Mouse (Mus musculus) hindbrain, embryonic 12.5 days (tissue): ENCODE data around the gene Gm17387. TPM values are rescaled to one million over a fixed set of nuclear protein-coding genes. Genes with fewer than 3 reads are reported as not detected.

Experiments used
- ATAC-seq: fragments of 200-750 bp; cut with Nextera tagmentation; 2 replicates; pipeline ENCODE4 v1.8.0; 2017; ENCODE audit warnings: moderate TSS enrichment; ENCODE audit not compliant: low FRiP score
- H3K27ac ChIP-seq: fragments of 300-500 bp; sonication (generic); 2 replicates; pipeline ENCODE4 v1.5.1; 2016; ENCODE audit warnings: mild to moderate bottlenecking
- H3K27me3 ChIP-seq: fragments of 300-500 bp; sonication (generic); 2 replicates; pipeline ENCODE4 v1.6.1; 2016; ENCODE audit warnings: mild to moderate bottlenecking
- H3K36me3 ChIP-seq: fragments of 300-500 bp; sonication (generic); 2 replicates; pipeline ENCODE4 v1.6.1; 2016; ENCODE audit warnings: mild to moderate bottlenecking
- H3K4me1 ChIP-seq: fragments of 300-500 bp; sonication (generic); 2 replicates; pipeline ENCODE4 v1.6.1; 2016
- H3K4me2 ChIP-seq: fragments of 300-500 bp; sonication (generic); replicated peaks from 2 replicates; pipeline ENCODE4 v1.6.1; 2016; ENCODE audit warnings: mild to moderate bottlenecking
- H3K4me3 ChIP-seq: fragments of 300-500 bp; sonication (generic); 2 replicates; pipeline ENCODE4 v1.5.1; 2016; ENCODE audit warnings: mild to moderate bottlenecking
- H3K9ac ChIP-seq: fragments of 300-500 bp; sonication (generic); 2 replicates; pipeline ENCODE4 v1.6.1; 2016; ENCODE audit warnings: mild to moderate bottlenecking, moderate library complexity
- H3K9me3 ChIP-seq: fragments of 300-500 bp; sonication (generic); replicated peaks from 2 replicates; pipeline ENCODE4 v1.6.1; 2016; ENCODE audit warnings: mild to moderate bottlenecking
- WGBS: fragments of 180-500 bp; shearing (Covaris S2); methylation state at CpG from one replicate; pipeline ENCODE4 v1.1.7; 2016; 5-methylcytosine and 5-hydroxymethylcytosine counted together
- polyA plus RNA-seq: library from polyadenylated mRNA; unstranded; fragments of >200 nt; fragmentation: Nextera tagmentation; extraction: Ambion mirVana; gene quantifications from 2 replicates; pipeline ENCODE4 v1.2.1, GENCODE M21; 2016

The Gm17387 gene
- not detected in 2 replicates for polyA plus RNA-seq

GRCm38 (mm10) chr7:141028831-141029230, at the start of gene Gm17387:
TSS of gene Gm17387 (plus strand) at chr7:141029131.
- Histone ChIP-seq H3K36me3 (no peaks in the 10 kb centered on the region), H3K4me3 (no peak within 1 kb of the TSS), H3K27me3 (no peaks in the 10 kb centered on the region), H3K9ac (no peak within 1 kb of the TSS), H3K27ac (no peak within 1 kb of the TSS), H3K4me1 (peaks cover 10% of the 10 kb centered on the region; the same call in 1 of the 2 replicates), H3K9me3 (no peaks in the 10 kb centered on the region), H3K4me2 (no peak within 1 kb of the TSS)
- ATAC-seq, result no peak
- WGBS, result 92% methylated on average over 2 of the region's 2 CpGs

DNA sequence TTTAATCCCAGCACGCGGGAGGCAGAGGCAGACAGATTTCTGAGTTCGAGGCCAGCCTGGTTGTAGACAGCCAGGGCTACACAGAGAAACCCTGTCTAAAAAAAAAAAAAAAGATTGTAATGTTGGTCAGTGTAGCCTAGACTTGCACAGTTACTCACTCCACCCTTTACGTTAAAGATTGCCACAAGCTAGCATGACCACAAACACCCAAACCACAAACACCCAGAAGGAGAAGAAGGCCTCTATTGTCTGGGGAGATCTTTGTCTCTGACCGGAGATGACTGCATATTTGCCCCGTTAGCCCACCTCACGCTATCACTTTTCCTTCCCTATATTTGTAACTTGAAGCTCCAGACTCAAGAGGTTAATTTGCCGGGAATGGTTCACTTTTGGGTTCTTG, 47.2 kb upstream of the Gm17387 start:
- no peak overlapping the region for H3K4me2 ChIP-seq
- H3K9me3 ChIP-seq, result no peaks in the 10 kb centered on the region
- no peaks in the 10 kb centered on the region for H3K36me3 ChIP-seq
- 88% methylated on average over 8 of the region's 8 CpGs for WGBS
- H3K27ac ChIP-seq, result no peak overlapping the region
- H3K9ac ChIP-seq, result no peak overlapping the region
- H3K4me1 ChIP-seq, result no peaks in the 10 kb centered on the region
- H3K27me3 ChIP-seq, result no peaks in the 10 kb centered on the region
- H3K4me3 ChIP-seq, result no peak overlapping the region
- no peak for ATAC-seq

GRCm38 (mm10) chr7:140982971-140983370, 46.0 kb upstream of the Gm17387 start:
- no peak overlapping the region for H3K27ac ChIP-seq
- no peaks in the 10 kb centered on the region for H3K36me3 ChIP-seq
- no peaks in the 10 kb centered on the region for H3K27me3 ChIP-seq
- 90% methylated on average over 7 of the region's 7 CpGs for WGBS
- no peaks in the 10 kb centered on the region for H3K4me1 ChIP-seq
- H3K4me3 ChIP-seq, result no peak overlapping the region
- no peaks in the 10 kb centered on the region for H3K9me3 ChIP-seq
- H3K9ac ChIP-seq, result no peak overlapping the region
- no peak overlapping the region for H3K4me2 ChIP-seq
- no peak for ATAC-seq

DNA sequence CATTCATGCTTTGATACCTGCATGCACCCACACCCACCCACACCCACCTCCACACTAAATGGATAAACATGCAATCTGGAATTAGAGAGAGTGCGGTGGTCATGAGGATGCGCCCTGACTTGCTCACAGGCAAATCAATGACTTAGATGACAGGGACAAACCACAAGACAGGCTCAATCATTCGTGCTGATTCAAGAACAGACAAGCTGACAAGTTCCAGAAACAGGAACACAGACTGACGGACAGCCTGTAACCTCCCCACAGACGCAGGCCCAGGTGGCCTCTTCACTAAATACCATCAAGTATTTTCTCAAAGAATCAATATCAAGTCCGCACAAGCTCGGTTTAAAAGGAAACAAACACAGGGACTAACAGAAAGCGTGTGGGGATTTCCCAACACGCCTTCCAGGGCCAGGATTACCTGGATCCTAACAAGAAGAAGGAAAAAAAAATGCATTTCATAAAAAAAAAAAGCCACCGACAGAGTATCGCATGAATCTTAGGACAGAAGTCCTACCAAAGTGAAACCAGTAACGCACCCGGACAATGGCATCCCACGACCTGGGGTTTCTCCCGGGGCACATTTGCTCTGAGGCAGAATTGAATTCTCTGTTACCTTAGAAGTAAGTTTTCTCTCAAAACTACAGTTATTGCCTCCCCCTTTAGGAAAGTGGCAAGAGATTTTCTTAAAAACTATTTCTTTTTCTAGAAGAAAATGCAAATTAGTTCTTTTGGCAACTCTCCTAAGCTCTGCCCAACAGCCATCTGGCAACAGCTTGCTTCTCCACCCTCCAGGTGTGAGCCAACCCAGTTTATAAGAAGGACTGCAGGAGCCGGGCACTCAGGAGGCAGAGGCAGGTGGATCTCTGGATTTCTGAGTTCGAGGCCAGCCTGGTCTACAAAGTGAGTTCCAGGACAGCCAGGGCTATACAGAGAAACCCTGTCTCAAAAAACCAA, 41.5 kb upstream of the Gm17387 start:
- Histone ChIP-seq H3K4me3 (no peak overlapping the region), H3K27me3 (no peaks in the 10 kb centered on the region), H3K9ac (no peak overlapping the region), H3K4me2 (no peak overlapping the region), H3K27ac (no peak overlapping the region), H3K9me3 (no peaks in the 10 kb centered on the region), H3K4me1 (no peaks in the 10 kb centered on the region), H3K36me3 (no peaks in the 10 kb centered on the region)
- WGBS, result 87% methylated on average over 17 of the region's 17 CpGs
- ATAC-seq, result no peak

DNA sequence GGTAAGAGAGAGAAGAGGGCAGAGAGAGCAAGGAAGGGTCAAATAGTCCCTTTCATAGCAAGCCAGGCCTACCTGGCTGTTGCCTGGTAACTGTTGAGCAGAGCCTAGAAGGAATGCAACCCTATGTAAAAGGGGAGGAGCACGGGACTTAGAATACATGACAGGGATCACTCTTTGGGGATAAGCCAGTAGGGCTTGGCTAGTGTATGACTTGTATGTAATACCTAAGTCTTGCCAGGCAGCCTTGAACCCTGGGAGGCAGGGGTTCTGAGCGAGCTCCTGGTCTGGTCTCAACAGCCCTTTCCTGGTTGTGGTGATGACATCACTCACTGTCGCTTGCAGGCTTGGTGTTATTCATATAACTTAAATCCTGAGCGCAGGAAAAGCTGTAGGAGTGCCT, 39.9 kb upstream of the Gm17387 start:
- 71% methylated on average over 4 of the region's 4 CpGs for WGBS

GRCm38 (mm10) chr7:140990185-140990584, 38.7 kb upstream of the Gm17387 start:
- ATAC-seq, result no peak
- H3K36me3 ChIP-seq, result no peaks in the 10 kb centered on the region
- H3K4me1 ChIP-seq, result no peaks in the 10 kb centered on the region
- WGBS, result 73% methylated on average over 6 of the region's 6 CpGs
- no peak overlapping the region for H3K4me3 ChIP-seq
- H3K27ac ChIP-seq, result no peak overlapping the region
- H3K9me3 ChIP-seq, result no peaks in the 10 kb centered on the region
- H3K27me3 ChIP-seq, result no peaks in the 10 kb centered on the region
- H3K9ac ChIP-seq, result no peak overlapping the region
- no peak overlapping the region for H3K4me2 ChIP-seq

More for the DNA sequence above, 39.9 kb upstream of the Gm17387 start:
- no peak overlapping the region for H3K27ac ChIP-seq
- H3K9ac ChIP-seq, result no peak overlapping the region
- H3K9me3 ChIP-seq, result no peaks in the 10 kb centered on the region
- H3K4me3 ChIP-seq, result no peak overlapping the region
- no peak for ATAC-seq
- H3K4me2 ChIP-seq, result no peak overlapping the region
- H3K4me1 ChIP-seq, result no peaks in the 10 kb centered on the region
- H3K27me3 ChIP-seq, result no peaks in the 10 kb centered on the region
- no peaks in the 10 kb centered on the region for H3K36me3 ChIP-seq

- no peak overlapping the region for H3K27ac ChIP-seq
These were observed 38.3 kb upstream of the Gm17387 start for GRCm38 (mm10) chr7:140990622-140991021.

GRCm38 (mm10) chr7:140991117-140991689, 37.7 kb upstream of the Gm17387 start:
- Histone ChIP-seq H3K9ac (no peak overlapping the region), H3K36me3 (no peaks in the 10 kb centered on the region), H3K27me3 (no peaks in the 10 kb centered on the region), H3K4me1 (no peaks in the 10 kb centered on the region), H3K27ac (no peak overlapping the region), H3K9me3 (no peaks in the 10 kb centered on the region), H3K4me2 (no peak overlapping the region), H3K4me3 (no peak overlapping the region)
- ATAC-seq, result no peak
- WGBS, result 84% methylated on average over 14 of the region's 14 CpGs

More at GRCm38 (mm10) chr7:140990622-140991021, 38.3 kb upstream of the Gm17387 start:
- 72% methylated on average over 5 of the region's 5 CpGs for WGBS
- Histone ChIP-seq H3K4me1 (no peaks in the 10 kb centered on the region), H3K36me3 (no peaks in the 10 kb centered on the region), H3K27me3 (no peaks in the 10 kb centered on the region), H3K4me2 (no peak overlapping the region), H3K4me3 (no peak overlapping the region), H3K9ac (no peak overlapping the region), H3K9me3 (no peaks in the 10 kb centered on the region)
- no peak for ATAC-seq

DNA sequence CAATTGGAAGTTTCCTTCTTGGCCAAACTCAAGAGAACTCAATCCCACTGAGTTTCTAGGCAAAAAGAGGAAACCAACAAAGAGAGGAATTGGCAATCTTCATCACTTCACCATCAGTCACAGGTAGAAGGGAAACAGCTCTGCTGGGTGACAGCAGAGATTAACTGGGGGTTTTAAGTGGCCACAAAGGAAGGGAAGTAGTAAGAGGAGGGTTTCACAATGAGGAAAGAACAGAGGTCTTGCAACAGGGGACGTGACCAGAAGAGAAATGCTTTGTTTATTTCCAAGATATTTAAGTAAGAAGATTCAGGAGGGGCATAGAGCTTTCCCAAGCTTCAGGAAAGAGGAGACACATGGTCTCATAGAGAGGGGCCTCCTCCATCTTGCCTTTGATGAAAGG, 31.1 kb upstream of the Gm17387 start:
- no peak overlapping the region for H3K4me2 ChIP-seq
- no peak for ATAC-seq
- H3K4me1 ChIP-seq, result no peaks in the 10 kb centered on the region
- H3K36me3 ChIP-seq, result no peaks in the 10 kb centered on the region
- H3K9ac ChIP-seq, result no peak overlapping the region
- no peaks in the 10 kb centered on the region for H3K27me3 ChIP-seq
- no peak overlapping the region for H3K27ac ChIP-seq
- 57% methylated on average over 1 of the region's 1 CpGs for WGBS
- H3K4me3 ChIP-seq, result no peak overlapping the region
- H3K9me3 ChIP-seq, result no peaks in the 10 kb centered on the region

DNA sequence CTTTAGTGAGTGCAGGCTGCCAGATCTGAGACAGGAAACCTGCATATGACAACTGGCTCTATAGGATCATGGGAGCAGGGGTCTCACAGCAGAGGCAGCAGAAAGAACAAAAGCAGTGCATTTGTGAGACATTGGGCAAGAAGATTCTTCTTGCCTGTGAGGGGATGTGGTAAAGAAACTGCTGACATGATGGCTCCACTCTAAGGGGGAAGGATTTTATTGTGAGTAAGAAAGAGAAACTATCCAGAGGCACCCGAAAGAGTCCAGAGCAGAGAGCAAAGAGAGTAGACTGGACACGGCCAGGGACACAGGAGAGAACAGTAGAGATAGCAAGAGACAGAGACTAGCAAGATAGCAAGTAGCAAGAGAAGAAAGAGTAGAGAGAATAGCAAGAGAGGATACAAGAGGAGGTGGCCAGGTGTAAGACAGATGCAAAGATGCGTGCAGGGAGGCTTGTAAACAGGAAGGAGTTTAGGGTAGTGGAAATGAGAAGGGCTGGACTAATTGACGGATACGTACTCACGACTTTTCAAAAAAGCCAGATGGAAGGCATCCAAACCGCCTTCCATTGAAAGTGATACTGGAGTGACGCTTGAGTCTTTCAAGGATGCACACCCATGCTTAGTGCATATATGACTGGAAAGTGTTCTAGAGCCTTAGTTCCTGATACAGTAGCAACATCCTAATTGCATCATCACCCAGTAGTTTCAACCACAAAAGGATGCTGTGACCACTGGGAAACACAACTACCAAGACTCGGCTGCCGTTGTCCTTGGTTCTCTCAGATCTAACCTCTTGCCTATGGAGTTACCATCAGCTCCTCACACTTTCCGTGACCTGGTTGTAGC, 29.9 kb upstream of the Gm17387 start:
- H3K4me3 ChIP-seq, result no peak overlapping the region
- H3K4me2 ChIP-seq, result no peak overlapping the region
- 92% methylated on average over 11 of the region's 11 CpGs for whole genome bisulfite sequencing
- H3K9me3 ChIP-seq, result no peaks in the 10 kb centered on the region
- no peaks in the 10 kb centered on the region for H3K4me1 ChIP-seq
- no peaks in the 10 kb centered on the region for H3K27me3 ChIP-seq
- ATAC-seq, result no peak
- no peaks in the 10 kb centered on the region for H3K36me3 ChIP-seq
- H3K27ac ChIP-seq, result no peak overlapping the region
- no peak overlapping the region for H3K9ac ChIP-seq

DNA sequence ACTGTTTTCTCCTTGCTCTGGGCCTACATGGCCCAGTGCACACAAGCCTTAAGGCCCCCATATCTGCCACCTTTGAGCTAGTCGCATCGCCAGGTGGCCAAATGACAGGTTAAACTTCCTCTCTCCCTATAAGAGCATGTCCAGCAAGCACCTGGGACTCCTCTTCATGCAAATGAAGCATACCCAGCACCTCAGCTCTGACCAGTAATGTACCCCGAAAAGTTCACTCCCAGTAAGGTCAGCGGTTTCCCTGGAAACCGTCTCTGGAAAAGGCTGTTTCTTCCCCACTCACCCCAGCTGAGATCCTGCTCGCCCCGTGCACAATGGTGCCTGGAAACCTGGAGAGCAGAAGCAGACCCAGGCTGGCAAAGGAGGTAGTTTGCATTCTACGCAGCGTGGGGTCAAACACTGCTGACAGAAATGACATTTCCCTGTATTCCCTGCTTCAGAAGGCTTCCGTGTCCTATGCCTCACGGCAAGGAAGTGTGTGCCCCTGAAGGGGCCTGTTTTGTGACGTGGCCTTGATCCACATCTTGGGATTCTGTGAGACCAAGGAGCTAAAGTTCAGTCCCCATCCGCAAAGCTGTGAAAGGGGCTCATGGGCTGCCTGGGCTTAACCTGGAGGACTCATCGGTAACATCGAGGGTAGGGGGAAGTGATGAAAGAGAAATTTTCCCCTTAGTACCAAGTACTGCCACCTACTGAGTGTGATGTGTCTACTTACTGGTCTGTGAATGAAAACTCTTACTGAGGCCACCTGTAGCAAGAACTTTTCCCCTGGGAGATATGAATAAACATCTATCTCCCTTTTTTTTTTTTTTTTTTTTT, 27.8 kb upstream of the Gm17387 start:
- WGBS, result 70% methylated on average over 15 of the region's 15 CpGs
- no peak for ATAC-seq
- H3K36me3 ChIP-seq, result no peaks in the 10 kb centered on the region
- H3K27ac ChIP-seq, result no peak overlapping the region
- no peaks in the 10 kb centered on the region for H3K27me3 ChIP-seq
- no peak overlapping the region for H3K4me3 ChIP-seq
- no peaks in the 10 kb centered on the region for H3K4me1 ChIP-seq
- H3K9ac ChIP-seq, result no peak overlapping the region
- H3K4me2 ChIP-seq, result no peak overlapping the region
- no peaks in the 10 kb centered on the region for H3K9me3 ChIP-seq
